Mouse (Mus musculus): Measurements from ENCODE around the gene Serpina7. TPM values are rescaled to one million over a fixed set of nuclear protein-coding genes. Genes with fewer than 3 reads are reported as not detected.

The Serpina7 gene
- not detected for total RNA-seq (2021)
- long read RNA-seq, experiment 1, result 0 reads
- long read RNA-seq, experiment 2, result 0 reads

GRCm38 (mm10) chrX:139085077-139085476, at the start of gene Serpina7:
TSS of gene Serpina7 (minus strand) at chrX:139085236.
- DNase-seq, result no peak

- DNase-seq, result no peak
Observed at GRCm38 (mm10) chrX:139134031-139134430, 49.0 kb upstream of the Serpina7 start.

- DNase-seq, result no peak
Observed at GRCm38 (mm10) chrX:139097197-139097596, 12.2 kb upstream of the Serpina7 start.

- no peak for DNase-seq
Observed at GRCm38 (mm10) chrX:139085943-139086342, 907 bp upstream of the Serpina7 start, which contains the start of gene 4930513O06Rik. TSS of gene 4930513O06Rik (plus strand) at chrX:139086243.

- DNase-seq, result no peak
Observed at GRCm38 (mm10) chrX:139078493-139078892, 6.5 kb downstream of the Serpina7 start.

GRCm38 (mm10) chrX:139064078-139064477, 21.0 kb downstream of the Serpina7 start:
- DNase-seq, result no peak

- no peak for DNase-seq
Observed at GRCm38 (mm10) chrX:139053149-139053548, 31.9 kb downstream of the Serpina7 start.

GRCm38 (mm10) chrX:139051976-139052375, 33.1 kb downstream of the Serpina7 start:
- DNase-seq, result no peak

- DNase-seq, result no peak
Observed at GRCm38 (mm10) chrX:139041148-139041547, 43.9 kb downstream of the Serpina7 start.

- DNase-seq, result no peak
Observed at GRCm38 (mm10) chrX:139039314-139039713, 45.7 kb downstream of the Serpina7 start.

- DNase-seq, result no peak
Observed at GRCm38 (mm10) chrX:139037666-139038065, 47.4 kb downstream of the Serpina7 start.

Other genes with a start within 250 kb of the Serpina7 start
- gene Nrk, start 170.8 kb downstream of the Serpina7 start, total RNA-seq (2021), result under 1 TPM; 0.33 to 0.83 TPM
- not detected for gene 4930513O06Rik, start 1.0 kb upstream of the Serpina7 start, total RNA-seq (2021)
- gene 4933428M09Rik, start 94.0 kb upstream of the Serpina7 start, total RNA-seq (2021), result not detected
- 1 to 10 TPM; 3.5 to 4.6 TPM for gene Mum1l1, start 124.8 kb upstream of the Serpina7 start, total RNA-seq (2021)
- gene Trap1a, start 248.4 kb upstream of the Serpina7 start, total RNA-seq (2021), result not detected